ENCODE assay signal across 26 mouse cellular contexts in genomic region chr3:48429406-48430033, GRCm38 (mm10).
DNase-seq lines count a peak whose midpoint lies in the region; ATAC-seq lines count a peak whose summit lies in the region.
"Had no signal": no experiment of that assay in that cellular context is flagged by ENCODE, and none has a peak within 500 bp of the region (broad histone marks: within the 10 kb centered on the region; RNA-seq: fewer than 3 reads in every experiment).

No protein-coding gene starts in this region.

- no peaks in the 10 kb centered on the region for H3K36me3 ChIP-seq in midbrain, embryonic 11.5 days (ENCODE audit: control insufficient read depth, insufficient read depth, low read length)
- no peaks in the 10 kb centered on the region for H3K36me3 ChIP-seq in midbrain, embryonic 16.5 days (ENCODE audit: control insufficient read depth, insufficient read depth, low read length)
- no peaks in the 10 kb centered on the region for H3K36me3 ChIP-seq in forebrain, embryonic 13.5 days (ENCODE audit: poor library complexity, severe bottlenecking)
- no peaks in the 10 kb centered on the region for H3K36me3 ChIP-seq in neural tube, embryonic 15.5 days
- H3K36me3 ChIP-seq: embryonic facial prominence, embryonic 13.5 days; heart, embryonic 10.5 days; heart, embryonic 15.5 days; intestine, embryonic 15.5 days had no signal

- DNase-seq in midbrain, embryonic 11.5 days (ENCODE audit: low spot score, missing footprints) = no peak
- DNase-seq in brain, adult 2 months (ENCODE audit: low read depth, low spot score) = peak; percentile 9
- no peak for DNase-seq in cerebellum, adult 9-10 months
- DNase-seq: adrenal gland, postnatal 14 days; cerebellum, adult 9-11 months; gastrocnemius, postnatal 14 days; kidney, adult 8-10 months; kidney, postnatal 10 days; layer of hippocampus, postnatal 36 days; left cerebral cortex, postnatal 4 days; liver; lung, adult 2 months; lung, postnatal 10 days; thymus, postnatal 4 days had no signal

- no peak overlapping the region for H3K4me3 ChIP-seq in midbrain, embryonic 11.5 days (ENCODE audit: low read depth, low read length)
- H3K4me3 ChIP-seq in midbrain, embryonic 16.5 days (ENCODE audit: low read depth, low read length) = no peak overlapping the region
- no peak overlapping the region for H3K4me3 ChIP-seq in forebrain, embryonic 13.5 days
- no peak overlapping the region for H3K4me3 ChIP-seq in neural tube, embryonic 15.5 days (replicated peaks)
- H3K4me3 ChIP-seq: embryonic facial prominence, embryonic 13.5 days; heart, embryonic 10.5 days; heart, embryonic 15.5 days; intestine, embryonic 15.5 days had no signal

- H3K9me3 ChIP-seq in midbrain, embryonic 11.5 days (ENCODE audit: control insufficient read depth, low read length) = no peaks in the 10 kb centered on the region
- H3K9me3 ChIP-seq in midbrain, embryonic 16.5 days (replicated peaks; ENCODE audit: control insufficient read depth, low read length, poor library complexity, severe bottlenecking) = no peaks in the 10 kb centered on the region
- H3K9me3 ChIP-seq in forebrain, embryonic 13.5 days (replicated peaks) = no peaks in the 10 kb centered on the region
- no peaks in the 10 kb centered on the region for H3K9me3 ChIP-seq in neural tube, embryonic 15.5 days (replicated peaks)
- H3K9me3 ChIP-seq: embryonic facial prominence, embryonic 13.5 days; heart, embryonic 10.5 days; heart, embryonic 15.5 days; intestine, embryonic 15.5 days had no signal

- 67% methylated on average over 2 of the region's 2 CpGs for WGBS in midbrain, embryonic 11.5 days
- WGBS in midbrain, embryonic 16.5 days = 51% methylated on average over 2 of the region's 2 CpGs
- 22% methylated on average over 2 of the region's 2 CpGs for WGBS in forebrain, embryonic 13.5 days
- WGBS in neural tube, embryonic 15.5 days = 54% methylated on average over 2 of the region's 2 CpGs

- ATAC-seq in midbrain, embryonic 11.5 days (ENCODE audit: low FRiP score) = 0 out of 2 replicates have a peak, but pooled peaks have one; percentile 40
- ATAC-seq in midbrain, embryonic 16.5 days = no peak
- peak; percentile 93 for ATAC-seq in forebrain, embryonic 13.5 days
- ATAC-seq in neural tube, embryonic 15.5 days (ENCODE audit: low FRiP score) = peak; percentile 21; the same call in 1 of the 2 replicates
- ATAC-seq in inflammation-experienced regulatory T-cells, adult 6 months = no peak
- ATAC-seq: hindbrain, embryonic 16.5 days; intestine, embryonic 15.5 days; Patski had no signal

- H3K4me2 ChIP-seq in midbrain, embryonic 11.5 days = no peak overlapping the region
- H3K4me2 ChIP-seq in midbrain, embryonic 16.5 days (ENCODE audit: low read length) = no peak overlapping the region
- no peak overlapping the region for H3K4me2 ChIP-seq in forebrain, embryonic 13.5 days
- H3K4me2 ChIP-seq in neural tube, embryonic 15.5 days = no peak overlapping the region
- H3K4me2 ChIP-seq: embryonic facial prominence, embryonic 13.5 days; heart, embryonic 15.5 days; intestine, embryonic 15.5 days had no signal

- no peak overlapping the region for H3K27ac ChIP-seq in midbrain, embryonic 11.5 days (ENCODE audit: low read depth, low read length)
- no peak overlapping the region for H3K27ac ChIP-seq in midbrain, embryonic 16.5 days (ENCODE audit: low read length)
- no peak overlapping the region for H3K27ac ChIP-seq in forebrain, embryonic 13.5 days
- H3K27ac ChIP-seq in neural tube, embryonic 15.5 days (replicated peaks) = no peak overlapping the region
- H3K27ac ChIP-seq: embryonic facial prominence, embryonic 13.5 days; heart, embryonic 10.5 days; heart, embryonic 15.5 days; intestine, embryonic 15.5 days; liver, embryonic 14.5 days; macrophage had no signal

- H3K4me1 ChIP-seq in midbrain, embryonic 11.5 days (ENCODE audit: control insufficient read depth, insufficient read depth, low read length) = no peaks in the 10 kb centered on the region
- no peaks in the 10 kb centered on the region for H3K4me1 ChIP-seq in midbrain, embryonic 16.5 days (ENCODE audit: control insufficient read depth, insufficient read depth, low read length)
- peaks cover 6% of the 10 kb centered on the region; the same call in 1 of the 2 replicates for H3K4me1 ChIP-seq in forebrain, embryonic 13.5 days
- no peaks in the 10 kb centered on the region; the same call in 1 of the 2 replicates for H3K4me1 ChIP-seq in neural tube, embryonic 15.5 days
- H3K4me1 ChIP-seq: embryonic facial prominence, embryonic 13.5 days; heart, embryonic 10.5 days; heart, embryonic 15.5 days; intestine, embryonic 15.5 days had no signal

- no peaks in the 10 kb centered on the region for H3K27me3 ChIP-seq in midbrain, embryonic 11.5 days (ENCODE audit: control insufficient read depth, insufficient read depth, low read length)
- H3K27me3 ChIP-seq in midbrain, embryonic 16.5 days (ENCODE audit: control insufficient read depth, insufficient read depth, low read depth, low read length) = no peaks in the 10 kb centered on the region
- H3K27me3 ChIP-seq in forebrain, embryonic 13.5 days = 0 out of 2 replicates have a peak, but pooled peaks cover 10% of the 10 kb centered on the region
- H3K27me3 ChIP-seq in neural tube, embryonic 15.5 days (replicated peaks) = no peaks in the 10 kb centered on the region
- H3K27me3 ChIP-seq: embryonic facial prominence, embryonic 13.5 days; heart, embryonic 15.5 days; intestine, embryonic 15.5 days; Patski had no signal

- H3K9ac ChIP-seq in midbrain, embryonic 11.5 days (ENCODE audit: low read length) = no peak overlapping the region
- no peak overlapping the region for H3K9ac ChIP-seq in midbrain, embryonic 16.5 days (ENCODE audit: low read depth, low read length)
- no peak overlapping the region for H3K9ac ChIP-seq in forebrain, embryonic 13.5 days
- H3K9ac ChIP-seq in neural tube, embryonic 15.5 days (replicated peaks) = no peak overlapping the region
- H3K9ac ChIP-seq: embryonic facial prominence, embryonic 13.5 days; heart, embryonic 15.5 days; intestine, embryonic 15.5 days; liver, embryonic 14.5 days had no signal

Comparison
In these comparisons a context has a peak if more than half of its experiments do, and no peak if none do; other contexts are left out.
1. ATAC-seq: peak in midbrain, embryonic 11.5 days (single experiment), forebrain, embryonic 13.5 days (single experiment) and neural tube, embryonic 15.5 days (single experiment); none in midbrain, embryonic 16.5 days (single experiment) and inflammation-experienced regulatory T-cells, adult 6 months (single experiment).